In the genomic region with DNA sequence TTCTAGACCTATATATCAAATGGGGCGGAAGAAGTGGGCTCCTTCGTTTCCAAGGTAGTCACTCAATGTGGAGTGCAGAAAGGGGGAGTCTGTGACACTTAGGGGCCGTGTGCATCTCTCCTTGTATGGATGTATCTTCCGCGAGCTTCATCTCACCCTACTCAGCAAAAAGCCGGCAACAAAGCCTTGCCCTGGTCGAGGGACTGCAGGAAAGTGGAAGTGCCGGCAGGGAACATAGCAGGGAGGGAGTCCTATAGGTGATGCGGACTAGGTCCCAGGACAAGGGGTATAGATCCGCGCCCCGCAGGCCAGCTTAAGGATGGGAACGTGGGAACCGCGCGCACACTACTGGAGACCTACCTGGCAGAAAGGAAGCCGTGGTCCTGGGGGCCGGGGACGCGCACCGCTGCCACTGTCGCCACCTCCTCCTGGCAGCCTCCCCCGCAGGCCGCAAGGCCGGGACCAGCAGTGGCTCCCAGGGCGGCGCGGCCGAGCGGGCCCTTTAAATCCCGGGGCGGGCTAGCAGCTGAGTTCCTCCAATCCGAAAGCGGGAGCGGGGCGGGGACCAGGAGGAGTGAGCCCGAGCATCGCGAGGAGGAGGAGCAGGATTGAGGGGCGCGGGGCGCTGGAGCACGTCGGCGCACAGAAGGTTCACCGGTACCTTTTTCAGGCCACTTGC, we compare ENCODE assay signal across 8 mouse cellular contexts. TPM values are rescaled to one million over a fixed set of nuclear protein-coding genes. Genes with fewer than 3 reads are reported as not detected.
DNase-seq lines count a peak whose midpoint lies in the region; ATAC-seq lines count a peak whose summit lies in the region.

Porcn (minus strand) TSS at position 511 of the 679 bp plus-strand sequence.

- WGBS in intestine, embryonic 14.5 days, result 11% methylated on average over 44 of the region's 46 CpGs

- DNase-seq in adrenal gland, postnatal 25 days, result peak; percentile 89
- DNase-seq in embryo, embryonic 11.5 days (ENCODE audit: low read depth, low spot score), result peak; percentile 61
- DNase-seq in gastrocnemius, postnatal 25 days, result peak; percentile 80
- DNase-seq in intestine, embryonic 14.5 days (ENCODE audit: low spot score), result peak; percentile 81
- peak; percentile 76 to 86 for DNase-seq in left cerebral cortex, postnatal 25 days (ENCODE audit: low spot score in 2 of 2)
- DNase-seq in right cerebral cortex, postnatal 4 days, result peak; percentile 81
- DNase-seq in yolk sac, embryonic 10.5 days (ENCODE audit: low spot score), result peak; percentile 76

- intact Hi-C loops in left cerebral cortex, postnatal 25 days (cut with DNase I), result loop anchor here (1.0 kb wide), 1 partner anchor 16 kb away; no protein-coding TSS in a partner anchor

- no peaks in the 10 kb centered on the region for H3K27me3 ChIP-seq in intestine, embryonic 14.5 days (replicated peaks; ENCODE audit: control insufficient read depth, insufficient read depth, low read length)

- peak within 1 kb of the TSS; percentile 49 for H3K4me3 ChIP-seq in intestine, embryonic 14.5 days (ENCODE audit: low read depth, low read length)

- no peak within 1 kb of the TSS for H3K27ac ChIP-seq in intestine, embryonic 14.5 days (ENCODE audit: low read depth)

- peak within 1 kb of the TSS; percentile 62 for H3K4me2 ChIP-seq in intestine, embryonic 14.5 days (ENCODE audit: low read length)

- ATAC-seq in intestine, embryonic 14.5 days (replicated peaks; ENCODE audit: low FRiP score, low TSS enrichment, low read depth), result peak; percentile 94
- ATAC-seq in megakaryocyte-erythroid progenitor cell, adult 5-6 weeks (replicated peaks; ENCODE audit: low FRiP score, low TSS enrichment, poor library complexity, severe bottlenecking), result peak; percentile 97

- no peaks in the 10 kb centered on the region for H3K4me1 ChIP-seq in intestine, embryonic 14.5 days (replicated peaks; ENCODE audit: control insufficient read depth, insufficient read depth, low read length)

- no peaks in the 10 kb centered on the region for H3K9me3 ChIP-seq in intestine, embryonic 14.5 days (ENCODE audit: control insufficient read depth, low read length)

- H3K36me3 ChIP-seq in intestine, embryonic 14.5 days (ENCODE audit: control insufficient read depth, insufficient read depth, low read length), result no peaks in the 10 kb centered on the region

- H3K9ac ChIP-seq in intestine, embryonic 14.5 days (ENCODE audit: low read length), result peak within 1 kb of the TSS; percentile 45

RNA-seq across cellular contexts. Expression of gene Porcn, which starts in this region (rescaled TPM):
- 4.6 and 7.0 TPM in 2 replicates for total RNA-seq in adrenal gland, postnatal 25 days (2021)
- total RNA-seq in gastrocnemius, postnatal 25 days (2021), result 1 to 10 TPM; 3.6 to 4.3 TPM
- 8.9 and 9.2 TPM in 2 replicates for polyA plus RNA-seq in intestine, embryonic 14.5 days (2014; fragmentation: Nextera tagmentation; extraction: Ambion mirVana)
- total RNA-seq in left cerebral cortex, postnatal 25 days (2021), result 10 to 100 TPM; 74.0 to 75.2 TPM
- 2.3 TPM in 1 of 2 replicates, not detected in the other for total RNA-seq in megakaryocyte-erythroid progenitor cell, adult 5-6 weeks (2014; fragmentation: Nextera tagmentation)
- 1.5 TPM in 1 of 2 replicates, not detected in the other for total RNA-seq in megakaryocyte-erythroid progenitor cell, adult 5-6 weeks (2017)
